Mouse (Mus musculus) liver, embryonic 13.5 days (tissue): ENCODE measurements around the gene Atp6v0a1. TPM values are rescaled to one million over a fixed set of nuclear protein-coding genes. Genes with fewer than 3 reads are reported as not detected.

Experiments
- ATAC-seq: fragments of 200-750 bp; cut with Nextera tagmentation; 2 replicates; pipeline ENCODE4 v1.8.0; 2017; ENCODE audit warnings: low read depth, mild to moderate bottlenecking, moderate number of reproducible peaks, moderate library complexity
- DNase-seq: peaks from one replicate; pipeline ENCODE4 v3.0.0; 2022
- H3K27ac ChIP-seq: fragments of 300-500 bp; sonication (generic); 2 replicates; pipeline ENCODE4 v1.5.1; 2015; ENCODE audit warnings: moderate library complexity, mild to moderate bottlenecking, inconsistent platforms
- H3K27me3 ChIP-seq: fragments of 300-500 bp; sonication (generic); 2 replicates; pipeline ENCODE4 v1.6.1; 2015; ENCODE audit warnings: mild to moderate bottlenecking, inconsistent platforms
- H3K36me3 ChIP-seq: fragments of 300-500 bp; sonication (generic); 2 replicates; pipeline ENCODE4 v1.6.1; 2015; ENCODE audit warnings: mild to moderate bottlenecking, inconsistent platforms
- H3K4me1 ChIP-seq: fragments of 300-500 bp; sonication (generic); replicated peaks from 2 replicates; pipeline ENCODE4 v1.6.1; 2015; ENCODE audit warnings: inconsistent platforms
- H3K4me2 ChIP-seq: fragments of 300-500 bp; sonication (generic); 2 replicates; pipeline ENCODE4 v1.6.1; 2015; ENCODE audit warnings: inconsistent platforms, mild to moderate bottlenecking, moderate library complexity
- H3K4me3 ChIP-seq: fragments of 300-500 bp; sonication (generic); replicated peaks from 2 replicates; pipeline ENCODE4 v1.5.1; 2015; ENCODE audit warnings: mild to moderate bottlenecking, inconsistent platforms
- H3K9ac ChIP-seq: fragments of 300-500 bp; sonication (generic); 2 replicates; pipeline ENCODE4 v1.6.1; 2015; ENCODE audit warnings: mild to moderate bottlenecking, inconsistent platforms
- H3K9me3 ChIP-seq: fragments of 300-500 bp; sonication (generic); replicated peaks from 2 replicates; pipeline ENCODE4 v1.6.1; 2016; ENCODE audit warnings: inconsistent platforms
- WGBS: fragments of 180-500 bp; shearing (Covaris S2); methylation state at CpG from one replicate; pipeline ENCODE4 v1.1.7; 2015; ENCODE audit not compliant: insufficient replicate concordance; 5-methylcytosine and 5-hydroxymethylcytosine counted together
- polyA plus RNA-seq: library from polyadenylated mRNA; unstranded; fragments of >200 nt; fragmentation: Nextera tagmentation; extraction: Ambion mirVana; gene quantifications from 2 replicates; pipeline ENCODE4 v1.2.1, GENCODE M21; 2015

The Atp6v0a1 gene
- polyA plus RNA-seq, 1 experiment from 2014 or later, result 52.8 TPM

DNA sequence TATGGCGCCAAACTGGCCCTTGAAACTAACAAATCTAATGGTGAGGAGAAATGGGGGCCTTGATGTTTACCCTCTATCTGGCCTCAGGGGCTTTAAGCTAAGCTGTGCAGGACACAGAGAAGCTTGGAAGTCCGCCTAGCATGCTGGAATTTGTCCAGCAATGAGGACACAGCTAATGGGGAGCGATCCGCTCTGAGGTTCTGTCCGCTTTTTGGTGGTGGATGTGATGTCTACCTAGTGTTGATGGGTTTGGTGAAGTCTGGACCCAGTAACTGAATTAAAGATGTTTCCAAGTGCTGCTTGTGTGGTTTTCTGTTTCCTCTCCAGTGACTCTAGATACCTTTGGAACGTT is 77.0 kb downstream of the Atp6v0a1 start:
- Histone ChIP-seq H3K4me1 (peaks cover 66% of the 10 kb centered on the region), H3K4me2 (peak overlapping the region; percentile 98), H3K36me3 (peaks cover 47% of the 10 kb centered on the region), H3K9me3 (no peaks in the 10 kb centered on the region), H3K27ac (peak overlapping the region; percentile 82), H3K4me3 (peak overlapping the region; percentile 87), H3K27me3 (peaks cover 6% of the 10 kb centered on the region), H3K9ac (peak overlapping the region; percentile 92)
- WGBS, result 76% methylated on average over 6 of the region's 6 CpGs
- ATAC-seq, result no peak
- DNase-seq, result no peak

DNA sequence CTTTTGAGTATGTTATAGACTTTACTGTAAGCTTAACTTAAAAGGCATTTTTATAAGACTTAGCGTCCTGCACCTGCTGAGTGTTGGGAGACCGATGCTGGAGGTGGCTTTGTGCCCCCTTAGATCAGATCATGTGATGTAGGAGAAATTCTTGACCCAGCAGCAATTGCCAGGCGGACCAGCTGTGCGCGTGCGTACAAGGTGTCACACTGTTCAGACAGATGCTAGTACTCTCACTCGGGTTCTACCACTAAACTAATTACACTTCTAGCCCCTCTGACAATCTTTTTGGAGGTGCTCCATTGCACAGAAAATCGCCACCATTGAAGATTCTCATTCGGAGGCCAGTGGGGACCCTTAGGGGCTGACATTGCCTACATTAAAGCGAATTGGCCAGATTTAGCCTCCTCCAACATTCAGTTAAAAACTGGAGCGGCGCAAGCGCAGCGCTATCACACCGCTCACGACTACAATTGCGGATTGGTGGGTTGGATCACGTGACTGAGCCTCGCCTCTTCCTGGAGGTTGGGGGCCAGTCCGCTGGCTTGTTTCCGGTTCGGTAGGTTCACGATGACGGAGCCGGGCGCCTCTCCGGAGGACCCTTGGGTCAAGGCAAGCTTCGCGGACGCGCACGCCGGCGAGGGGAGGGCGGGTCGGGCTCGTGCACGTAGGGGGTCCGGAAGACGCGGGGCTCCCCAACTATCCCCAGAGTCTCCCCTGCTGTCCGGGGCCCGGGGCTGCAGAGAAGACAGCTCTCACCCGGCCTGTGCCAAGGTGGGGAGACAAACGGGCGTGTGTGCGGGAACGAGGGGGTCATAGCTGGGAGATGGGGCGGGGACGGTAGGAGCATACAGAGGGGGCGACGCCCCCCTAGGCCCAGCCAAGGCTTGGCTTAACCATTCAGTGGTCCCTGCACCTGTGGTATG is 77.8 kb downstream of the Atp6v0a1 start, which contains the start of gene Mlx:
Gene Mlx, plus strand, starts transcription at position 522 of the 926 bp plus-strand sequence.
- Histone ChIP-seq H3K36me3 (peaks cover 54% of the 10 kb centered on the region), H3K27me3 (no peaks in the 10 kb centered on the region), H3K4me1 (peaks cover 59% of the 10 kb centered on the region), H3K4me2 (peak within 1 kb of the TSS; percentile 98), H3K9ac (peak within 1 kb of the TSS; percentile 92), H3K27ac (peak within 1 kb of the TSS; percentile 82), H3K4me3 (peak within 1 kb of the TSS; percentile 87), H3K9me3 (no peaks in the 10 kb centered on the region)
- WGBS, result 3% methylated on average over 52 of the region's 52 CpGs
- DNase-seq (peak; percentile 86), ATAC-seq (peak; percentile 79)

DNA sequence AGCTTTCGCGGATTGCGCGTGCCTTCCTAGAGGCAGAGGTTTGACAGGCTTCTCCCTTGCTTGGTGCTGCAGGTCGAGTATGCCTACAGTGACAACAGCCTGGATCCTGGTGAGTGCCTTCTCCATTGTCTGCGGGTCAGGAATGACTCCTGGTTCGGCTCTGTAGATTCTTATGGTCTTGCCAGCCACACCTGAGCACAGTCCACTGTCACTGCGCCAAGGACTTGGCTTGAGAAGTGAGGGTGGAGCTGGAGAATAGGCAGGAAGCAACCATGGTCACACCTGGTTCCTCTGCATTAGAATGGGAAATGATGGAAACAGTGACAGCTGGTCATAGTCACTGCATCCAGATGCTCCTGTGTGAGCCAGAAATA is 78.4 kb downstream of the Atp6v0a1 start:
- Histone ChIP-seq H3K9ac (peak overlapping the region; percentile 92), H3K27ac (peak overlapping the region; percentile 82), H3K4me2 (peak overlapping the region; percentile 98), H3K4me3 (peak overlapping the region; percentile 87), H3K4me1 (peaks cover 55% of the 10 kb centered on the region), H3K27me3 (no peaks in the 10 kb centered on the region), H3K9me3 (no peaks in the 10 kb centered on the region), H3K36me3 (peaks cover 61% of the 10 kb centered on the region)
- ATAC-seq (no peak), DNase-seq (no peak)
- WGBS, result 11% methylated on average over 8 of the region's 8 CpGs

DNA sequence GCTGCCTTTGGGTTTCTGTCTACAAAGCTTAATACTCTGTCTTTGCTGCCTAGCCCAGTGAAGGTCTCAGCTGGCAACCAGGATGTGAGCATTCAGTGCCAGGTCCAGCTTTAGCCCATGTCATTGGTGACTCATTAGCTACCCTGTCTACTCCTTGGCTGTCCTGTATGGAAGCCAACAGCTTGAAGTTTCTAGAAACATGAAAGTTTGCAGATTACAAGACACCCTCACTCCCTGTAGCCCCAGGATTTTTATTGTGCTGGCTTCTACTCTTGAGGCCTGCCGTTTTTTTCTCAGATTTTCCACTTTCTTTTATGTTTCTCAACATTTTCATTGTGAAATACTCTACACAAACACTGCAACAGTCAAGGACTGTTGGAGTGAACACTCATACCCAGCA is 80.7 kb downstream of the Atp6v0a1 start:
- no peak for DNase-seq
- 73% methylated on average over 1 of the region's 1 CpGs for WGBS
- peaks cover 48% of the 10 kb centered on the region for H3K4me1 ChIP-seq

GRCm38 (mm10) chr11:101094930-101095313 is 85.7 kb downstream of the Atp6v0a1 start:
- Histone ChIP-seq H3K9me3 (no peaks in the 10 kb centered on the region), H3K9ac (peak overlapping the region; percentile 90), H3K4me2 (peak overlapping the region; percentile 99), H3K27me3 (no peaks in the 10 kb centered on the region), H3K4me1 (peaks cover 30% of the 10 kb centered on the region), H3K36me3 (peaks cover 75% of the 10 kb centered on the region), H3K27ac (peak overlapping the region; percentile 96), H3K4me3 (peak overlapping the region; percentile 89)
- DNase-seq (no peak), ATAC-seq (peak; percentile 14)
- WGBS, result under 1% methylated on average over 18 of the region's 18 CpGs

More for the DNA sequence above, 80.7 kb downstream of the Atp6v0a1 start:
- ATAC-seq, result no peak
- peaks cover 66% of the 10 kb centered on the region for H3K36me3 ChIP-seq
- no peak overlapping the region for H3K9ac ChIP-seq
- no peak overlapping the region for H3K4me3 ChIP-seq
- H3K4me2 ChIP-seq, result no peak overlapping the region
- H3K9me3 ChIP-seq, result no peaks in the 10 kb centered on the region
- H3K27ac ChIP-seq, result peak overlapping the region; percentile 49; the same call in 1 of the 2 replicates
- H3K27me3 ChIP-seq, result no peaks in the 10 kb centered on the region

- Histone ChIP-seq H3K27me3 (no peaks in the 10 kb centered on the region), H3K9ac (peak within 1 kb of the TSS; percentile 90), H3K4me2 (peak within 1 kb of the TSS; percentile 99), H3K36me3 (peaks cover 75% of the 10 kb centered on the region), H3K4me3 (peak within 1 kb of the TSS; percentile 89), H3K4me1 (peaks cover 30% of the 10 kb centered on the region), H3K9me3 (no peaks in the 10 kb centered on the region), H3K27ac (peak within 1 kb of the TSS; percentile 96)
- under 1% methylated on average over 43 of the region's 43 CpGs for WGBS
- DNase-seq (peak; percentile 92), ATAC-seq (peak; percentile 96)
These were observed 86.2 kb downstream of the Atp6v0a1 start, which contains the start of gene Psmc3ip for GRCm38 (mm10) chr11:101095314-101096024. Gene Psmc3ip, minus strand, starts transcription at chr11:101095436.

GRCm38 (mm10) chr11:101098231-101098630 is 89.0 kb downstream of the Atp6v0a1 start:
- Histone ChIP-seq H3K9ac (no peak overlapping the region), H3K4me1 (peaks cover 30% of the 10 kb centered on the region), H3K9me3 (no peaks in the 10 kb centered on the region), H3K4me2 (no peak overlapping the region), H3K27ac (no peak overlapping the region), H3K27me3 (no peaks in the 10 kb centered on the region), H3K4me3 (no peak overlapping the region), H3K36me3 (peaks cover 74% of the 10 kb centered on the region)
- ATAC-seq (no peak), DNase-seq (no peak)
- 81% methylated on average over 8 of the region's 8 CpGs for WGBS

GRCm38 (mm10) chr11:101103011-101103410 is 93.8 kb downstream of the Atp6v0a1 start:
- no peak overlapping the region for H3K4me2 ChIP-seq
- no peak overlapping the region for H3K27ac ChIP-seq
- H3K4me1 ChIP-seq, result no peaks in the 10 kb centered on the region
- H3K36me3 ChIP-seq, result peaks cover 76% of the 10 kb centered on the region
- no peaks in the 10 kb centered on the region for H3K9me3 ChIP-seq
- no peak overlapping the region for H3K9ac ChIP-seq
- DNase-seq (no peak), ATAC-seq (no peak)
- no peak overlapping the region for H3K4me3 ChIP-seq
- no peaks in the 10 kb centered on the region for H3K27me3 ChIP-seq
- WGBS, result 86% methylated on average over 5 of the region's 5 CpGs

DNA sequence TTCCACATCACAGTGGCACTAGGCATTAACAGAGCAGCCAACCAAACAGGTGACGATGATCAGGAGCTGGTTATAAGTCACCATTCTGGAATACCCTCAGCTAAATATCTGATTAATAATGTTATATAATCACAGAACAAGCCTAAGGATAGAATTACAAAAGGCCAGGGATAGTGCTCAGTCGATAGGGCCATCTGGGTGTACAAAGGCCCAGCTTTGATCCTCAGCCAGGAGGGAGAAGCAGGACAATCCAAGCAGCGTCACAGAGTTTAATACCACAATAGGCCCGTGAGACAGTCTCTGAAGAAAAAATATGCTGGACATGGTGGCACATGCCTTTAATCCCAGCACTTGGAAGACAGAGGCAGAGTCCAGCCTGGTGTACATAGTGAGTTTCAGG is 100.1 kb downstream of the Atp6v0a1 start:
- H3K4me3 ChIP-seq, result no peak overlapping the region
- peaks cover 34% of the 10 kb centered on the region for H3K36me3 ChIP-seq
- H3K9me3 ChIP-seq, result no peaks in the 10 kb centered on the region
- no peaks in the 10 kb centered on the region for H3K27me3 ChIP-seq
- no peak overlapping the region for H3K9ac ChIP-seq
- ATAC-seq (no peak), DNase-seq (no peak)
- H3K27ac ChIP-seq, result no peak overlapping the region
- H3K4me1 ChIP-seq, result peaks cover 16% of the 10 kb centered on the region
- no peak overlapping the region for H3K4me2 ChIP-seq
- WGBS, result 86% methylated on average over 4 of the region's 4 CpGs

DNA sequence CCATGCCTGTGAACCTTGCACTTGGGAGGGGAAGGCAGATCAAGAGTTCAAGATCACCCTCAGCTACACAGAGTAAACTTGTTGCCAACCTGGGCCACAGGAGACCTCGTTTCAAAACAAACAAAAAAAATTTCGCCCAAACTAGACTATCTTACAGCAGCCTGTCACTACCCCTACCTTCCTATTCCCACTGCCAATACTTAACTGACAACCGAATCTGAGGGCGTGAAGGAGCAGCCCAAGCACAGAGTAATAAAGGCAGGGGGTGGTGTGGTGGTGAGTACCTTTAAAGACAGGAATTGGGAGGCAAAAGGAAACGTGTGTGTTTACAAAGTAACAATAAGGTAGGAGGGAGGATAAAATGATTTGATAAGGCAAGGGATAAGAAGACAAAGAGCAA is 101.5 kb downstream of the Atp6v0a1 start:
- Histone ChIP-seq H3K27me3 (no peaks in the 10 kb centered on the region), H3K9me3 (no peaks in the 10 kb centered on the region), H3K27ac (no peak overlapping the region), H3K36me3 (peaks cover 24% of the 10 kb centered on the region), H3K4me1 (peaks cover 26% of the 10 kb centered on the region), H3K9ac (no peak overlapping the region), H3K4me3 (no peak overlapping the region), H3K4me2 (no peak overlapping the region)
- no peak for ATAC-seq
- 53% methylated on average over 5 of the region's 5 CpGs for WGBS
- DNase-seq, result no peak

GRCm38 (mm10) chr11:101111178-101111577 is 101.9 kb downstream of the Atp6v0a1 start:
- DNase-seq, result no peak
- Histone ChIP-seq H3K4me2 (no peak overlapping the region), H3K27ac (no peak overlapping the region), H3K4me1 (peaks cover 30% of the 10 kb centered on the region), H3K4me3 (no peak overlapping the region), H3K9ac (no peak overlapping the region), H3K36me3 (peaks cover 23% of the 10 kb centered on the region), H3K9me3 (no peaks in the 10 kb centered on the region), H3K27me3 (no peaks in the 10 kb centered on the region)
- WGBS, result 84% methylated on average over 4 of the region's 4 CpGs
- ATAC-seq, result no peak
